Mouse (Mus musculus) CH12.LX (cell line): ENCODE results near the gene Magix. TPM values are rescaled to one million over a fixed set of nuclear protein-coding genes. Genes with fewer than 3 reads are reported as not detected.
A peak's percentile ranks its signal among the peaks of the same experiment; 100 is the strongest.

Experiments
- DNase-seq: peaks from one replicate; pipeline ENCODE4 v3.0.0-alpha.2; 2013; ENCODE audit errors: extremely low read depth
- H3K27ac ChIP-seq: 2 replicates; pipeline ENCODE4 v1.5.1; 2012; ENCODE audit warnings: low read depth, mild to moderate bottlenecking, control low read depth, moderate library complexity; ENCODE audit not compliant: insufficient read depth
- H3K27me3 ChIP-seq: replicated peaks from 2 replicates; pipeline ENCODE3; 2012; ENCODE audit warnings: inconsistent platforms
- H3K36me3 ChIP-seq, 2 experiments: replicated peaks in 1 of 2; 2 replicates each; pipeline versions ENCODE3 to v1.6.1; 2012; ENCODE audit warnings: inconsistent platforms in 1 of 2, low read length in 1 of 2, mild to moderate bottlenecking in 1 of 2, mixed read lengths in 1 of 2, moderate library complexity in 1 of 2; ENCODE audit not compliant: control insufficient read depth in 1 of 2, insufficient read depth in 1 of 2
- H3K4me1 ChIP-seq, 2 experiments: 2 replicates each; pipeline ENCODE4 v1.6.1; 2012; ENCODE audit warnings: inconsistent platforms in 1 of 2, moderate library complexity in 1 of 2; ENCODE audit not compliant: insufficient read depth in 2 of 2, control insufficient read depth in 1 of 2
- H3K4me2 ChIP-seq: 2 replicates; pipeline ENCODE4 v1.6.1; 2012; ENCODE audit warnings: low read depth, mild to moderate bottlenecking, control low read depth; ENCODE audit not compliant: poor library complexity, insufficient read depth, severe bottlenecking
- H3K4me3 ChIP-seq, 3 experiments: fragments of 150-350 bp in 1 of 3; sonication (generic) in 1 of 3; replicated peaks in 1 of 3; 2 replicates each; pipeline versions ENCODE3 to v1.5.1; 2011 to 2012; ENCODE audit warnings: low read depth in 2 of 3, low read length in 2 of 3, mild to moderate bottlenecking in 2 of 3, moderate library complexity in 2 of 3, control low read depth in 1 of 3, improper control_type of control experiment in 1 of 3, inconsistent platforms in 1 of 3, mixed read lengths in 1 of 3; ENCODE audit not compliant: poor library complexity in 1 of 3
- H3K79me2 ChIP-seq: replicated peaks from 2 replicates; pipeline ENCODE4 v1.6.1; 2012; ENCODE audit warnings: mild to moderate bottlenecking, moderate library complexity; ENCODE audit not compliant: control insufficient read depth, poor library complexity, insufficient read depth, severe bottlenecking; ENCODE audit errors: extremely low read depth
- H3K9ac ChIP-seq: 2 replicates; pipeline ENCODE4 v1.6.1; 2012; ENCODE audit warnings: low read depth, mild to moderate bottlenecking, control low read depth, moderate library complexity; ENCODE audit not compliant: insufficient read depth
- H3K9me3 ChIP-seq: replicated peaks from 2 replicates; pipeline ENCODE3; 2012; ENCODE audit warnings: low read length, inconsistent platforms, mixed read lengths
- BHLHE40 ChIP-seq: IDR thresholded peaks from 2 replicates; pipeline ENCODE4 v1.6.1; 2011; ENCODE audit warnings: mild to moderate bottlenecking, low read depth, low read length, improper control_type of control experiment
- CHD1 ChIP-seq: IDR thresholded peaks from 2 replicates; pipeline ENCODE4 v1.6.1; 2012; ENCODE audit warnings: low read depth, low read length, improper control_type of control experiment, inconsistent platforms
- CHD2 ChIP-seq: IDR thresholded peaks from 2 replicates; pipeline ENCODE4 v1.6.1; 2011; ENCODE audit warnings: low read length, improper control_type of control experiment
- CTCF ChIP-seq, 2 experiments: IDR thresholded peaks in 1 of 2; conservative IDR thresholded peaks in 1 of 2; 2 replicates each; pipeline ENCODE4 v1.5.1; 2011 to 2012; ENCODE audit warnings: low read depth in 2 of 2, low read length in 2 of 2, improper control_type of control experiment in 1 of 2, inconsistent platforms in 1 of 2, mild to moderate bottlenecking in 1 of 2, moderate library complexity in 1 of 2
- E2F4 ChIP-seq: IDR thresholded peaks from 2 replicates; pipeline ENCODE4 v1.6.1; 2011; ENCODE audit warnings: low read depth, low read length, improper control_type of control experiment; ENCODE audit not compliant: insufficient replicate concordance
- EP300 ChIP-seq: IDR thresholded peaks from 2 replicates; pipeline ENCODE4 v1.6.1; 2011; ENCODE audit warnings: low read length, improper control_type of control experiment
- ETS1 ChIP-seq: conservative IDR thresholded peaks from 2 replicates; pipeline ENCODE4 v1.6.1; 2012; ENCODE audit warnings: low read depth, mild to moderate bottlenecking, inconsistent platforms, low read length, improper control_type of control experiment, moderate library complexity
- GABPA ChIP-seq: IDR thresholded peaks from 2 replicates; pipeline ENCODE4 v1.6.1; 2012; ENCODE audit warnings: low read depth, low read length, improper control_type of control experiment, inconsistent platforms; ENCODE audit not compliant: insufficient replicate concordance
- IRF4 ChIP-seq: IDR thresholded peaks from 2 replicates; pipeline ENCODE4 v1.6.1; 2014; ENCODE audit warnings: low read depth, mild to moderate bottlenecking, inconsistent platforms, low read length, improper control_type of control experiment
- JUN ChIP-seq: IDR thresholded peaks from 2 replicates; pipeline ENCODE4 v1.6.1; 2011; ENCODE audit warnings: low read depth, mild to moderate bottlenecking, low read length, improper control_type of control experiment, moderate library complexity; ENCODE audit not compliant: insufficient read depth
- JUND ChIP-seq: conservative IDR thresholded peaks from 2 replicates; pipeline ENCODE4 v1.6.1; 2011; ENCODE audit warnings: low read depth, low read length, improper control_type of control experiment
- KAT2A ChIP-seq: IDR thresholded peaks from 2 replicates; pipeline ENCODE4 v1.6.1; 2012; ENCODE audit warnings: low read length, improper control_type of control experiment, inconsistent platforms; ENCODE audit not compliant: insufficient replicate concordance
- MAFK ChIP-seq: IDR thresholded peaks from 2 replicates; pipeline ENCODE4 v1.6.1; 2011; ENCODE audit warnings: low read length, improper control_type of control experiment; ENCODE audit not compliant: insufficient replicate concordance
- MAX ChIP-seq: IDR thresholded peaks from 2 replicates; pipeline ENCODE4 v1.6.1; 2011; ENCODE audit warnings: low read length, improper control_type of control experiment
- MAZ ChIP-seq: IDR thresholded peaks from 2 replicates; pipeline ENCODE4 v1.6.1; 2012; ENCODE audit warnings: low read depth, mild to moderate bottlenecking, inconsistent platforms, low read length, improper control_type of control experiment, moderate library complexity
- MEF2A ChIP-seq: IDR thresholded peaks from 2 replicates; pipeline ENCODE4 v1.6.1; 2014; ENCODE audit warnings: low read depth, mild to moderate bottlenecking, inconsistent platforms, low read length, improper control_type of control experiment, borderline replicate concordance
- MXI1 ChIP-seq: IDR thresholded peaks from 2 replicates; pipeline ENCODE4 v1.6.1; 2011; ENCODE audit warnings: mild to moderate bottlenecking, low read depth, low read length, improper control_type of control experiment
- MYC ChIP-seq: IDR thresholded peaks from 2 replicates; pipeline ENCODE4 v1.6.1; 2011; ENCODE audit warnings: low read depth, mild to moderate bottlenecking, improper control_type of control experiment, low read length
- NELFE ChIP-seq: IDR thresholded peaks from 2 replicates; pipeline ENCODE4 v1.6.1; 2011; ENCODE audit warnings: low read depth, low read length, improper control_type of control experiment
- NRF1 ChIP-seq: IDR thresholded peaks from 2 replicates; pipeline ENCODE4 v1.6.1; 2014; ENCODE audit warnings: low read depth, mild to moderate bottlenecking, inconsistent platforms, low read length, improper control_type of control experiment, moderate library complexity
- PAX5 ChIP-seq: IDR thresholded peaks from 2 replicates; pipeline ENCODE4 v1.6.1; 2012; ENCODE audit warnings: low read length, inconsistent platforms, mixed read lengths
- POLR2A ChIP-seq: IDR thresholded peaks from 2 replicates; pipeline ENCODE4 v1.6.1; 2011; ENCODE audit warnings: low read depth, mild to moderate bottlenecking, improper control_type of control experiment, low read length
- POLR2AphosphoS2 ChIP-seq: IDR thresholded peaks from 2 replicates; pipeline ENCODE4 v1.6.1; 2011; ENCODE audit warnings: low read depth, low read length, improper control_type of control experiment
- RAD21 ChIP-seq: IDR thresholded peaks from 2 replicates; pipeline ENCODE4 v1.6.1; 2011; ENCODE audit warnings: low read depth, mild to moderate bottlenecking, low read length, improper control_type of control experiment, moderate library complexity
- RCOR1 ChIP-seq: conservative IDR thresholded peaks from 2 replicates; pipeline ENCODE4 v1.6.1; 2012; ENCODE audit warnings: low read depth, mild to moderate bottlenecking, inconsistent platforms, low read length, improper control_type of control experiment
- SIN3A ChIP-seq: IDR thresholded peaks from 2 replicates; pipeline ENCODE4 v1.6.1; 2012; ENCODE audit warnings: low read length, improper control_type of control experiment, inconsistent platforms
- SMC3 ChIP-seq: IDR thresholded peaks from 2 replicates; pipeline ENCODE4 v1.6.1; 2011; ENCODE audit warnings: low read depth, low read length, improper control_type of control experiment
- TBP ChIP-seq: conservative IDR thresholded peaks from 2 replicates; pipeline ENCODE4 v1.6.1; 2011; ENCODE audit warnings: low read depth, low read length, improper control_type of control experiment
- TCF12 ChIP-seq: IDR thresholded peaks from 2 replicates; pipeline ENCODE4 v1.6.1; 2014; ENCODE audit warnings: low read depth, mild to moderate bottlenecking, inconsistent platforms, low read length, improper control_type of control experiment
- USF1 ChIP-seq: IDR thresholded peaks from 2 replicates; pipeline ENCODE4 v1.6.1; 2014; ENCODE audit warnings: low read depth, mild to moderate bottlenecking, inconsistent platforms, low read length, improper control_type of control experiment
- USF2 ChIP-seq: conservative IDR thresholded peaks from 2 replicates; pipeline ENCODE4 v1.6.1; 2011; ENCODE audit warnings: low read depth, low read length, improper control_type of control experiment
- ZC3H11A ChIP-seq: IDR thresholded peaks from 2 replicates; pipeline ENCODE4 v1.6.1; 2012; ENCODE audit warnings: low read depth, mild to moderate bottlenecking, inconsistent platforms, low read length, improper control_type of control experiment
- ZKSCAN1 ChIP-seq: IDR thresholded peaks from 2 replicates; pipeline ENCODE4 v1.6.1; 2012; ENCODE audit warnings: low read depth, inconsistent platforms, low read length, improper control_type of control experiment, borderline replicate concordance
- ZNF384 ChIP-seq: IDR thresholded peaks from 2 replicates; pipeline ENCODE4 v1.6.1; 2012; ENCODE audit warnings: low read depth, low read length, improper control_type of control experiment, inconsistent platforms
- dilution Hi-C: fragments of 300-500 bp; cut with MboI; formaldehyde crosslinking; loops from 2 replicates; pipeline ENCODE4 v1.14.3; 2020; ENCODE audit warnings: low sequenced_read_pairs; ENCODE audit not compliant: extremely low pct_unique_long_range_greater_than_20kb, extremely low pct_ligation_motif_present
- in situ Hi-C: fragments of 300-500 bp; cut with MboI; formaldehyde crosslinking; loops from 3 replicates; pipeline ENCODE4 v1.14.3; 2019; ENCODE audit warnings: low sequenced_read_pairs, low pct_ligation_motif_present, low pct_unique_long_range_greater_than_20kb, mixed read lengths
- polyA plus RNA-seq: library from polyadenylated mRNA; unstranded; fragments of >175 nt; gene quantifications from 2 replicates; pipeline ENCODE4 v1.2.1, GENCODE M21; 2012; ENCODE audit warnings: low read depth; ENCODE audit not compliant: insufficient read length
- total RNA-seq, 2 experiments: library from RNA; depleted of rRNA; stranded (reverse); fragments of 300-350 nt in 1 of 2; fragments of >200 nt in 1 of 2; gene quantifications; 2 replicates each; pipeline ENCODE4 v1.2.3; 2012 to 2014

Gene Magix
- total and polyA plus RNA-seq, 3 experiments: not detected

DNA sequence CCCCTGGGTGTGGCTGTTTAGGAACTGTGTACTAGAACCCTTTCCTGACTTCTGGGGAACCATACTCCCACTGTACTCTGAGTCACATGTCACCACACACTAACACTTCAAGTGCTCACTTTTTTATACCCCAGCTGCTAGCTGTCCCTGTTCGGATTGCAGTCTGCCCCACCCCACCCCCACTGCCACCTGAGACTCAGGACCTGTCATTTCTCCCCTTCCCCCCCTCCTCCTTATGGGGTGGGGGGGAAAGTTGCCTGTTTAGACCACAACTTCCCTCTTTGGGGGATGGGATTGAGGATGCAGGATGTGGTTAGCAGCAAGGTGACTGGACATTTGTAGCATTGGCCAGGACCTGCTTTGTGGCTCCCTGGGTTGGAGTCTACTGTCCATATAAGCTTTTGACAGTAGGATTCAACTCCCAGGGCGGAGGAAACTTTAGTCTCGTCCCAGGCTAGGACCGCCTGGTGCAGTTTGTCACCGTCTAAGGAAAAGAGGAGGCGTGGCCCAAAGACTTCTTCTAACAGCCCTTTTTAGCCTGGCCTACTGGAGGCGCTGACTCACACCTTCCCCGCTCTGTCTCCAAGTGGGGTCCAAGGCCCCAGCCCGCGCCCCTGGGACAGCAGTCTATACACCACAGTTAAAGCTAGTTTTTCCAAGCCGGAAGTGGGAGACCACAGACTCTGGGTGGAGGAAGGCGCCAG, 7.3 kb downstream of the Magix start (continued):
- TF ChIP-seq ZC3H11A (no peak), SIN3A (peak; percentile 71; the same call in 1 of the 2 replicates), TCF12 (peak; percentile 88), IRF4 (peak; percentile 90), CHD2 (peak; percentile 97), MAZ (peak; percentile 91), ZNF384 (peak; percentile 66), RCOR1 (peak; percentile 16; the same call in 1 of the 2 replicates), NELFE (no peak), USF1 (peak; percentile 45; the same call in 1 of the 2 replicates), MYC (0 out of 2 replicates have a peak, but pooled peaks have one; percentile 30)
- TF ChIP-seq, all 38 proteins: peak for 20

DNA sequence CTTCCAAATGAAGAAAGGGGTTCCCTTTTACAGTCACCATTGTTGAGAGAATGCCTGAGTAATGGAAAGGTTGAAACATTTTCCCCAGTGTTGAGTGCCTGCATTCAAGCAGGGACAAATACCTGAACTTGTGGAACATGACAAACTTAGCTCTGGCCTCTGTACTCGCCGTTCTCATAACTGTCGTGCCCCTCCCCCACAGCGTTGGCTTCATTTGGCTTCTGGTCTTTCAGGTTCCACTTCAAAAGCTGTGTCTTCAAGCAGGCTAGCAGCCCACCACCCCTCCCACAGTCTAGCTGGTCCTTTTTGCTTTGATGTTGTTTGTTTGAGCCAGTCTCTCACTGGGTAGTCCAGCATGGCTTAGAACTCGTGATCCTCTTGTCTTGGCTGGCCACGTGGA, 8.3 kb downstream of the Magix start:
- Histone ChIP-seq H3K79me2 (peaks cover 15% of the 10 kb centered on the region), H3K27me3 (no peaks in the 10 kb centered on the region), H3K9ac (peak overlapping the region; percentile 89; the same call in 1 of the 2 replicates), H3K27ac (peak overlapping the region; percentile 95), H3K36me3 (peaks cover 7 to 9% of the 10 kb centered on the region in 2 experiments), H3K4me3 (peak overlapping the region in 2 of 3 experiments; percentile 10 to 72), H3K4me1 (peaks cover 8 to 19% of the 10 kb centered on the region in 2 experiments; a peak in 3 of 4 replicates), H3K4me2 (peak overlapping the region; percentile 95), H3K9me3 (no peaks in the 10 kb centered on the region)
- dilution Hi-C loops (no loop called here), in situ Hi-C loops (no loop called here)
- DNase-seq: peak; percentile 68
- peak; percentile 85 for TF ChIP-seq ETS1
- no peak for TF ChIP-seq MAZ
- peak; percentile 57; the same call in 1 of the 2 replicates for TF ChIP-seq TCF12
- peak; percentile 28; the same call in 1 of the 2 replicates for TF ChIP-seq JUN
- no peak for TF ChIP-seq SIN3A
- TF ChIP-seq PAX5: no peak
- TF ChIP-seq IRF4: no peak
- TF ChIP-seq MAX: 0 out of 2 replicates have a peak, but pooled peaks have one; percentile 32
- peak; percentile 41; the same call in 1 of the 2 replicates for TF ChIP-seq POLR2A
- TF ChIP-seq RAD21: no peak
- TF ChIP-seq EP300: no peak
- no peak for TF ChIP-seq USF1
- peak; percentile 22; the same call in 1 of the 2 replicates for TF ChIP-seq MEF2A
- no peak for TF ChIP-seq E2F4
- no peak for TF ChIP-seq TBP
- no peak for TF ChIP-seq ZKSCAN1
- peak; percentile 3; the same call in 1 of the 2 replicates for TF ChIP-seq MXI1
- no peak for TF ChIP-seq CTCF (conservative IDR thresholded peaks at IDR 0.05 in 1 of 2, IDR thresholded peaks at IDR 0.05 in 1 of 2; ENCODE audit: low read depth in 2 of 2, low read length in 2 of 2)
- no peak for TF ChIP-seq KAT2A
- no peak for TF ChIP-seq USF2
- no peak for TF ChIP-seq RCOR1
- TF ChIP-seq ZNF384: no peak
- TF ChIP-seq MAFK: no peak
- no peak for TF ChIP-seq CHD1
- TF ChIP-seq MYC: peak; percentile 73; the same call in 1 of the 2 replicates
- peak; percentile 36; the same call in 1 of the 2 replicates for TF ChIP-seq BHLHE40
- TF ChIP-seq POLR2AphosphoS2: no peak
- no peak for TF ChIP-seq NRF1
- TF ChIP-seq JUND: no peak
- no peak for TF ChIP-seq SMC3
- TF ChIP-seq GABPA: no peak
- TF ChIP-seq CHD2: peak; percentile 74; the same call in 1 of the 2 replicates
